8 mouse cellular contexts compared by ENCODE assay signal in the genomic region with DNA sequence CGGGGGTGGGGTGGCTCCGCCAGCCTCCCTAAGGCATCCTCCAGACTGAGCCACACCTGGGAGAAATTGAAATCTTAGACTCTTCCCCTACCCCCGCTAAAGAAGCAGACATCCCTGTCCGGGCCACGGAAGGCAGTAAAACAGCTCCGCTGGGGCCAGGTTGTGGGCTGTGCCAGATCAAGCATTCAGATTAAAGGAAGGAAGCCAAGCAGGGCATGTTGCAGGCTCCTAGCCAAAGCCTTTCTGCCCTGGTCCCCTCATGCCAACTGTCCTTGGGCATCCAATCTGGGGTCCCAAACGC. TPM values are rescaled to one million over a fixed set of nuclear protein-coding genes. Genes with fewer than 3 reads are reported as not detected.
DNase-seq lines count a peak whose midpoint lies in the region; ATAC-seq lines count a peak whose summit lies in the region.

No protein-coding gene starts in this region.

- intact Hi-C loops in heart, postnatal 14 days (cut with DNase I): loop anchor here (5.0 kb wide), 1 partner anchor 89 kb away; no protein-coding TSS in a partner anchor

- no peak for ATAC-seq in heart, embryonic 11.5 days (replicated peaks; ENCODE audit: insufficient number of reproducible peaks, low FRiP score, low TSS enrichment)
- peak; percentile 28 for ATAC-seq in inflammation-experienced regulatory T-cells, adult 6 months
- 0 out of 2 replicates have a peak, but pooled peaks have one; percentile 1 for ATAC-seq in midbrain, embryonic 13.5 days

- H3K9me3 ChIP-seq in heart, embryonic 11.5 days (replicated peaks; ENCODE audit: control insufficient read depth, low read length): no peaks in the 10 kb centered on the region
- no peaks in the 10 kb centered on the region for H3K9me3 ChIP-seq in midbrain, embryonic 13.5 days

- DNase-seq in heart, postnatal 14 days: no peak
- peak; percentile 59 for DNase-seq in embryo, embryonic 11 days
- no peak for DNase-seq in layer of hippocampus, postnatal 10 days (ENCODE audit: low spot score in 2 of 2)
- no peak for DNase-seq in adrenal gland, postnatal 10 days
- DNase-seq in urinary bladder, postnatal 10 days (ENCODE audit: low spot score): no peak

- peak overlapping the region; percentile 45 for H3K4me2 ChIP-seq in heart, embryonic 11.5 days
- peak overlapping the region; percentile 50 for H3K4me2 ChIP-seq in midbrain, embryonic 13.5 days (replicated peaks)

- peak overlapping the region; percentile 16 for H3K4me3 ChIP-seq in heart, embryonic 11.5 days (ENCODE audit: low read depth, low read length)
- H3K4me3 ChIP-seq in midbrain, embryonic 13.5 days (replicated peaks): peak overlapping the region; percentile 17

- H3K36me3 ChIP-seq in heart, embryonic 11.5 days (ENCODE audit: control insufficient read depth, insufficient read depth, low read length): peaks cover 17% of the 10 kb centered on the region
- H3K36me3 ChIP-seq in midbrain, embryonic 13.5 days: peaks cover 29% of the 10 kb centered on the region

- no peak overlapping the region for H3K27ac ChIP-seq in heart, embryonic 11.5 days (ENCODE audit: low read depth, low read length)
- peak overlapping the region; percentile 88 for H3K27ac ChIP-seq in midbrain, embryonic 13.5 days

- WGBS in heart, embryonic 11.5 days (ENCODE audit: insufficient replicate concordance): 2% methylated on average over 7 of the region's 7 CpGs
- WGBS in midbrain, embryonic 13.5 days: 2% methylated on average over 7 of the region's 7 CpGs

- H3K9ac ChIP-seq in heart, embryonic 11.5 days (ENCODE audit: low read depth, low read length): no peak overlapping the region
- H3K9ac ChIP-seq in midbrain, embryonic 13.5 days (replicated peaks): peak overlapping the region; percentile 59

- peaks cover 24% of the 10 kb centered on the region for H3K27me3 ChIP-seq in heart, embryonic 11.5 days (ENCODE audit: control insufficient read depth, insufficient read depth, low read length)
- no peaks in the 10 kb centered on the region for H3K27me3 ChIP-seq in midbrain, embryonic 13.5 days

- H3K4me1 ChIP-seq in heart, embryonic 11.5 days (ENCODE audit: control insufficient read depth, insufficient read depth, low read length): peaks cover 18% of the 10 kb centered on the region
- H3K4me1 ChIP-seq in midbrain, embryonic 13.5 days (replicated peaks): peaks cover 53% of the 10 kb centered on the region

RNA-seq across cellular contexts. Expression of gene Sema3f, which starts 25.9 kb away (rescaled TPM):
- 4.6 and 5.8 TPM in 2 replicates for polyA plus RNA-seq in heart, embryonic 11.5 days (2014; fragmentation: Nextera tagmentation; extraction: Ambion mirVana)
- total RNA-seq in heart, postnatal 14 days (2021): 10 to 100 TPM; 17.7 to 18.0 TPM
- not detected for polyA plus RNA-seq in inflammation-experienced regulatory T-cells, adult 6 months (2017; shearing (Covaris generic))
- 18.9 and 24.6 TPM in 2 replicates for polyA plus RNA-seq in midbrain, embryonic 13.5 days (2015; fragmentation: Nextera tagmentation; extraction: Ambion mirVana)
- 1 to 10 TPM; 6.7 to 9.1 TPM for total RNA-seq in layer of hippocampus, postnatal 10 days (2021)
- 10 to 100 TPM; 20.2 to 24.8 TPM for total RNA-seq in adrenal gland, postnatal 10 days (2021)

RNA-seq across cellular contexts. Expression of gene Rbm5, which starts 34.7 kb away (rescaled TPM):
- polyA plus RNA-seq in heart, embryonic 11.5 days (2014; fragmentation: Nextera tagmentation; extraction: Ambion mirVana): 113 and 135 TPM in 2 replicates
- total RNA-seq in heart, postnatal 14 days (2021): 10 to 100 TPM; 74.1 to 76.9 TPM
- polyA plus RNA-seq in inflammation-experienced regulatory T-cells, adult 6 months (2017; shearing (Covaris generic)): 100 to 1,000 TPM; 305 to 399 (median 332) TPM
- polyA plus RNA-seq in midbrain, embryonic 13.5 days (2015; fragmentation: Nextera tagmentation; extraction: Ambion mirVana): 282 and 315 TPM in 2 replicates
- 100 to 1,000 TPM; 159 to 181 TPM for total RNA-seq in layer of hippocampus, postnatal 10 days (2021)
- total RNA-seq in adrenal gland, postnatal 10 days (2021): 100 to 1,000 TPM in 1 of 2 experiments, 10 to 100 TPM in 1; 97.7 to 131 TPM

RNA-seq across cellular contexts. Expression of gene Gnat1, which starts 56.6 kb away (rescaled TPM):
- 0.42 and 1.2 TPM in 2 replicates for polyA plus RNA-seq in heart, embryonic 11.5 days (2014; fragmentation: Nextera tagmentation; extraction: Ambion mirVana)
- not detected for total RNA-seq in heart, postnatal 14 days (2021)
- polyA plus RNA-seq in inflammation-experienced regulatory T-cells, adult 6 months (2017; shearing (Covaris generic)): 1 to 10 TPM in 1 of 3 experiments, under 1 TPM in 1, not detected in 1; 0.58 to 1.1 TPM
- 2.4 and 2.7 TPM in 2 replicates for polyA plus RNA-seq in midbrain, embryonic 13.5 days (2015; fragmentation: Nextera tagmentation; extraction: Ambion mirVana)
- total RNA-seq in layer of hippocampus, postnatal 10 days (2021): 1 to 10 TPM in 1 of 2 experiments, under 1 TPM in 1; 0.71 to 1.1 TPM
- total RNA-seq in adrenal gland, postnatal 10 days (2021): under 1 TPM; 0.33 to 0.42 TPM
